Mouse (Mus musculus): ENCODE data around the gene Lsm14b. TPM values are rescaled to one million over a fixed set of nuclear protein-coding genes. Genes with fewer than 3 reads are reported as not detected.

Gene Lsm14b
- 5.5 and 6.0 TPM in 2 replicates for polyA plus RNA-seq (2015; fragmentation: Nextera tagmentation; extraction: Ambion mirVana)

GRCm38 (mm10) chr2:180024401-180025098 is at the start of gene Lsm14b:
Gene Lsm14b, plus strand, starts transcription at chr2:180024987.

GRCm38 (mm10) chr2:179976628-179977343 is 48.0 kb upstream of the Lsm14b start, which contains the start of gene Taf4:
Gene Taf4, minus strand, starts transcription at chr2:179976646.

GRCm38 (mm10) chr2:180042256-180042857 is 17.6 kb downstream of the Lsm14b start, which contains the start of the genes Psma7 and Ss18l1:
Gene Psma7, minus strand, starts transcription at chr2:180042433.
Gene Ss18l1, plus strand, starts transcription at chr2:180042509.

GRCm38 (mm10) chr2:180070481-180071453 is 46.0 kb downstream of the Lsm14b start, which contains the start of gene Mtg2:
Gene Mtg2, plus strand, starts transcription at chr2:180070588.

Other genes with a start within 250 kb of the Lsm14b start
- 1.6 and 2.3 TPM in 2 replicates for gene Taf4, start 48.3 kb upstream of the Lsm14b start, polyA plus RNA-seq (2015; fragmentation: Nextera tagmentation; extraction: Ambion mirVana)
- gene Psma7, start 17.4 kb downstream of the Lsm14b start, polyA plus RNA-seq (2015; fragmentation: Nextera tagmentation; extraction: Ambion mirVana) = 593 and 832 TPM in 2 replicates
- 3.5 and 3.9 TPM in 2 replicates for gene Ss18l1, start 17.5 kb downstream of the Lsm14b start, polyA plus RNA-seq (2015; fragmentation: Nextera tagmentation; extraction: Ambion mirVana)
- gene Mtg2, start 45.6 kb downstream of the Lsm14b start, polyA plus RNA-seq (2015; fragmentation: Nextera tagmentation; extraction: Ambion mirVana) = 18.5 and 24.4 TPM in 2 replicates
- 0.10 and 0.30 TPM in 2 replicates for gene Hrh3, start 79.5 kb downstream of the Lsm14b start, polyA plus RNA-seq (2015; fragmentation: Nextera tagmentation; extraction: Ambion mirVana)
- 31.1 and 33.4 TPM in 2 replicates for gene Osbpl2, start 94.3 kb downstream of the Lsm14b start, polyA plus RNA-seq (2015; fragmentation: Nextera tagmentation; extraction: Ambion mirVana)
- gene Adrm1, start 146.5 kb downstream of the Lsm14b start, polyA plus RNA-seq (2015; fragmentation: Nextera tagmentation; extraction: Ambion mirVana) = 118 and 155 TPM in 2 replicates
- gene Lama5, start 200.9 kb downstream of the Lsm14b start, polyA plus RNA-seq (2015; fragmentation: Nextera tagmentation; extraction: Ambion mirVana) = 12.7 and 22.0 TPM in 2 replicates
- 807 and 1,071 TPM in 2 replicates for gene Rps21, start 232.4 kb downstream of the Lsm14b start, polyA plus RNA-seq (2015; fragmentation: Nextera tagmentation; extraction: Ambion mirVana)
- gene Cables2, start 248.5 kb downstream of the Lsm14b start, polyA plus RNA-seq (2015; fragmentation: Nextera tagmentation; extraction: Ambion mirVana) = 8.2 and 10.0 TPM in 2 replicates